Mouse (Mus musculus) forebrain, postnatal 0 days (tissue): ENCODE data around the gene Guca2b. TPM values are rescaled to one million over a fixed set of nuclear protein-coding genes. Genes with fewer than 3 reads are reported as not detected.

ENCODE experiments used
- ATAC-seq: fragments of 200-750 bp; cut with Nextera tagmentation; 2 replicates; pipeline ENCODE4 v1.8.0; 2017; ENCODE audit warnings: mild to moderate bottlenecking, moderate library complexity
- DNase-seq: peaks from one replicate; pipeline ENCODE4 v3.0.0-alpha.2; 2015
- H3K27ac ChIP-seq: fragments of 300-500 bp; sonication (generic); 2 replicates; pipeline ENCODE4 v1.5.1; 2014; ENCODE audit warnings: low read depth, mild to moderate bottlenecking, antibody characterized with exemption, low read length, moderate library complexity, mixed read lengths
- H3K27me3 ChIP-seq: fragments of 300-500 bp; sonication (generic); 2 replicates; pipeline ENCODE4 v1.6.1; 2014; ENCODE audit warnings: mild to moderate bottlenecking, low read length, mixed read lengths; ENCODE audit not compliant: insufficient read depth
- H3K36me3 ChIP-seq: fragments of 300-500 bp; sonication (generic); 2 replicates; pipeline ENCODE4 v1.6.1; 2014; ENCODE audit warnings: mild to moderate bottlenecking, moderate library complexity; ENCODE audit not compliant: insufficient read depth
- H3K4me1 ChIP-seq: fragments of 300-500 bp; sonication (generic); 2 replicates; pipeline ENCODE4 v1.6.1; 2014; ENCODE audit warnings: antibody characterized with exemption; ENCODE audit not compliant: insufficient read depth
- H3K4me2 ChIP-seq: fragments of 300-500 bp; sonication (generic); 2 replicates; pipeline ENCODE4 v1.6.1; 2014; ENCODE audit warnings: low read depth, mild to moderate bottlenecking, moderate library complexity
- H3K4me3 ChIP-seq: fragments of 300-500 bp; sonication (generic); 2 replicates; pipeline ENCODE4 v1.5.1; 2014; ENCODE audit warnings: low read depth, low read length, mixed read lengths
- H3K9ac ChIP-seq: fragments of 300-500 bp; sonication (generic); 2 replicates; pipeline ENCODE4 v1.6.1; 2014; ENCODE audit warnings: mild to moderate bottlenecking
- H3K9me3 ChIP-seq: fragments of 300-500 bp; sonication (generic); 2 replicates; pipeline ENCODE4 v1.6.1; 2016; ENCODE audit warnings: low read length
- CTCF ChIP-seq: sonication (generic); IDR thresholded peaks from 2 replicates; pipeline ENCODE4 v1.5.1; 2016; ENCODE audit warnings: antibody characterized with exemption, control low read depth, low read depth
- WGBS: fragments of 180-500 bp; shearing (Covaris S2); extraction: QIAGEN DNeasy Blood & Tissue Kit; methylation state at CpG from one replicate; pipeline ENCODE4 v1.1.7; 2014; 5-methylcytosine and 5-hydroxymethylcytosine counted together
- polyA plus RNA-seq: library from polyadenylated mRNA; unstranded; fragments of >200 nt; fragmentation: Nextera tagmentation; extraction: Ambion mirVana; gene quantifications from 2 replicates; pipeline ENCODE4 v1.2.1, GENCODE M21; 2015
- total RNA-seq: library from RNA; depleted of rRNA; stranded (reverse); fragments of >200 nt; gene quantifications from 2 replicates; pipeline ENCODE4 v1.2.3, GENCODE M21; 2014; rRNA removed

Guca2b gene
- total and polyA plus RNA-seq, 2 experiments from 2014 or later, result not detected

DNA sequence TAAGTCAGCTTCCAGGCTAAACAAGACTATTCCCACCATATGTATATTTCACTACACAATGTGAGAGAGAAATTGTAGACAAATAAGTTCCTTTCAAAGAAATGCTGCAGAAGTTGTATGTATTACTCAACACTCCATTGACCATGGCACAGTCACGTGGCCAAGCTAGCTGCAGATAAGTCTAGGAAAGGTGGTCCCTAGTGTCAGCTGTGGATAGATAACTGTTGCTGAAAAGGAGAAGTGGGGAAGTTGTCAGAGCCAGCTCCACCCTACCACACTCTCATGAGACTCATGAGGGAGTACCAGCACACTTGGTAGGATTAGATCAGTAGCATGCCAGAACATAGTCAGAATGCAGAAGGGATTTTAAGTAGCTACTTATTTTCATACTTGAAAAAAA, 49.3 kb downstream of the Guca2b start:
- Histone ChIP-seq H3K4me1 (no peaks in the 10 kb centered on the region), H3K27me3 (no peaks in the 10 kb centered on the region), H3K36me3 (no peaks in the 10 kb centered on the region; the same call in 1 of the 2 replicates), H3K9ac (no peak overlapping the region), H3K9me3 (no peaks in the 10 kb centered on the region), H3K4me2 (no peak overlapping the region), H3K4me3 (no peak overlapping the region), H3K27ac (no peak overlapping the region)
- 92% methylated on average over 1 of the region's 1 CpGs for WGBS
- DNase-seq (no peak), ATAC-seq (no peak)
- TF ChIP-seq CTCF, result no peak

Other genes with a start within 250 kb of the Guca2b start
- 15.1 and 16.7 TPM in 2 replicates for gene Ccdc30, start 243.4 kb downstream of the Guca2b start, total RNA-seq
- gene Ccdc30, start 243.4 kb downstream of the Guca2b start, polyA plus RNA-seq, result 19.2 and 23.0 TPM in 2 replicates
- gene Ppcs, start 236.5 kb downstream of the Guca2b start, total RNA-seq, result 13.5 and 16.3 TPM in 2 replicates
- gene Ppcs, start 236.5 kb downstream of the Guca2b start, polyA plus RNA-seq, result 20.6 and 20.9 TPM in 2 replicates
- 0.33 and 0.77 TPM in 2 replicates for gene Zmynd12, start 236.1 kb downstream of the Guca2b start, total RNA-seq
- 0.82 and 1.1 TPM in 2 replicates for gene Zmynd12, start 236.1 kb downstream of the Guca2b start, polyA plus RNA-seq
- 22.8 and 28.4 TPM in 2 replicates for gene Rimkla, start 166.3 kb downstream of the Guca2b start, total RNA-seq
- 16.6 and 21.6 TPM in 2 replicates for gene Rimkla, start 166.3 kb downstream of the Guca2b start, polyA plus RNA-seq
- 38.4 and 52.7 TPM in 2 replicates for gene Foxj3, start 122.0 kb downstream of the Guca2b start, total RNA-seq
- 17.4 and 25.2 TPM in 2 replicates for gene Foxj3, start 122.0 kb downstream of the Guca2b start, polyA plus RNA-seq
- gene Frg2f1, start 119.4 kb downstream of the Guca2b start, total RNA-seq, result 14.2 and 36.5 TPM in 2 replicates
- 9.0 and 11.3 TPM in 2 replicates for gene Frg2f1, start 119.4 kb downstream of the Guca2b start, polyA plus RNA-seq
- gene Guca2a, start 21.2 kb downstream of the Guca2b start, total RNA-seq, result not detected in 2 replicates
- not detected in 2 replicates for gene Guca2a, start 21.2 kb downstream of the Guca2b start, polyA plus RNA-seq
- gene Hivep3, start 74.8 kb upstream of the Guca2b start, total RNA-seq, result 16.9 and 17.0 TPM in 2 replicates
- gene Hivep3, start 74.8 kb upstream of the Guca2b start, polyA plus RNA-seq, result 21.3 and 23.1 TPM in 2 replicates